ENCODE assay signal across 17 mouse cellular contexts in genomic region chr3:158065256-158065655, GRCm38 (mm10).
"Had no signal": no experiment of that assay in that cellular context is flagged by ENCODE, and none has a peak within 500 bp of the region (broad histone marks: within the 10 kb centered on the region; RNA-seq: fewer than 3 reads in every experiment).

No protein-coding gene starts in this region.

- H3K4me1 ChIP-seq: neural tube, embryonic 13.5 days; neural tube, embryonic 15.5 days had no signal

- H3K4me2 ChIP-seq: lung, embryonic 14.5 days; midbrain, embryonic 11.5 days; neural tube, embryonic 13.5 days; neural tube, embryonic 15.5 days had no signal

- H3K27ac ChIP-seq: liver, embryonic 14.5 days; neural tube, embryonic 13.5 days; neural tube, embryonic 15.5 days had no signal

- DNase-seq: lung, adult 18-20 months; lung, embryonic 14.5 days; lung, postnatal 10 days; lung, postnatal 4 days; retina, postnatal 1 day; right cerebral cortex, adult 18-20 months; right cerebral cortex, postnatal 25 days; right cerebral cortex, postnatal 4 days; spleen, adult 18-20 months; thymus, adult 18-20 months; thymus, postnatal 14 days; thymus, postnatal 36 days had no signal

- H3K9ac ChIP-seq: liver, embryonic 14.5 days; lung, embryonic 14.5 days; neural tube, embryonic 13.5 days; neural tube, embryonic 15.5 days had no signal

- H3K4me3 ChIP-seq: myocyte; neural tube, embryonic 13.5 days; neural tube, embryonic 15.5 days had no signal

- H3K27me3 ChIP-seq: neural tube, embryonic 13.5 days; neural tube, embryonic 15.5 days had no signal

- H3K9me3 ChIP-seq: neural tube, embryonic 13.5 days; neural tube, embryonic 15.5 days had no signal
